Mouse (Mus musculus) MEL (cell line): ENCODE results near the gene Dhx36.

Source experiments
- CTCF ChIP-seq, 3 experiments: IDR thresholded peaks in 2 of 3; conservative IDR thresholded peaks in 1 of 3; 2 replicates each; pipeline ENCODE4 v1.5.1; 2011 to 2012; ENCODE audit warnings: low read length in 3 of 3, low read depth in 2 of 3, mild to moderate bottlenecking in 2 of 3, improper control_type of control experiment in 1 of 3, inconsistent platforms in 1 of 3, mixed read lengths in 1 of 3, moderate library complexity in 1 of 3; ENCODE audit not compliant: control insufficient read depth in 1 of 3, insufficient read depth in 1 of 3, poor library complexity in 1 of 3, severe bottlenecking in 1 of 3
- ELF1 ChIP-seq: IDR thresholded peaks from 2 replicates; pipeline ENCODE4 v1.6.1; 2014; ENCODE audit warnings: low read depth, mild to moderate bottlenecking, inconsistent platforms, low read length, improper control_type of control experiment, moderate library complexity
- EP300 ChIP-seq, 2 experiments: IDR thresholded peaks; 2 replicates each; pipeline ENCODE4 v1.6.1; 2011; ENCODE audit warnings: improper control_type of control experiment in 2 of 2, low read length in 2 of 2, low read depth in 1 of 2, mild to moderate bottlenecking in 1 of 2
- KAT2A ChIP-seq: conservative IDR thresholded peaks from 2 replicates; pipeline ENCODE4 v1.6.1; 2012; ENCODE audit warnings: low read depth, low read length, improper control_type of control experiment, inconsistent platforms
- MEF2A ChIP-seq: IDR thresholded peaks from 2 replicates; pipeline ENCODE4 v1.6.1; 2014; ENCODE audit warnings: low read depth, mild to moderate bottlenecking, inconsistent platforms, low read length, improper control_type of control experiment; ENCODE audit not compliant: poor library complexity, insufficient replicate concordance, severe bottlenecking; ENCODE audit errors: extremely low read depth
- MXI1 ChIP-seq: IDR thresholded peaks from 2 replicates; pipeline ENCODE4 v1.6.1; 2011; ENCODE audit warnings: mild to moderate bottlenecking, low read depth, low read length, improper control_type of control experiment
- NRF1 ChIP-seq: IDR thresholded peaks from 2 replicates; pipeline ENCODE4 v1.6.1; 2014; ENCODE audit warnings: low read depth, mild to moderate bottlenecking, inconsistent platforms, low read length, improper control_type of control experiment, moderate library complexity; ENCODE audit not compliant: poor library complexity, insufficient read depth, severe bottlenecking
- POLR2A ChIP-seq, 2 experiments: IDR thresholded peaks; 2 replicates each; pipeline ENCODE4 v1.6.1; 2011 to 2012; ENCODE audit warnings: low read length in 2 of 2, mild to moderate bottlenecking in 2 of 2, control low read depth in 1 of 2, improper control_type of control experiment in 1 of 2, low read depth in 1 of 2, moderate library complexity in 1 of 2; ENCODE audit not compliant: control insufficient read depth in 1 of 2, insufficient read depth in 1 of 2, poor library complexity in 1 of 2
- TAL1 ChIP-seq: IDR thresholded peaks from 2 replicates; pipeline ENCODE4 v1.6.1; 2012; ENCODE audit warnings: mild to moderate bottlenecking, inconsistent platforms, low read length, moderate library complexity, mixed read lengths
- TBP ChIP-seq: IDR thresholded peaks from 2 replicates; pipeline ENCODE4 v1.8.0; 2011; ENCODE audit warnings: low read depth, low read length, improper control_type of control experiment
- ZC3H11A ChIP-seq: IDR thresholded peaks from 2 replicates; pipeline ENCODE4 v1.6.1; 2012; ENCODE audit warnings: low read depth, mild to moderate bottlenecking, inconsistent platforms, low read length, improper control_type of control experiment
- ZKSCAN1 ChIP-seq: IDR thresholded peaks from 2 replicates; pipeline ENCODE4 v1.6.1; 2012; ENCODE audit warnings: low read depth, mild to moderate bottlenecking, inconsistent platforms, low read length, improper control_type of control experiment, moderate library complexity
- ZMIZ1 ChIP-seq: IDR thresholded peaks from 2 replicates; pipeline ENCODE4 v1.6.1; 2012; ENCODE audit warnings: low read depth, mild to moderate bottlenecking, inconsistent platforms, low read length, improper control_type of control experiment, moderate library complexity
- ZNF384 ChIP-seq: IDR thresholded peaks from 2 replicates; pipeline ENCODE4 v1.6.1; 2012; ENCODE audit warnings: low read depth, mild to moderate bottlenecking, inconsistent platforms, low read length, improper control_type of control experiment

GRCm38 (mm10) chr3:62433675-62434074 lies 73.1 kb downstream of the Dhx36 start:
- TF ChIP-seq POLR2A (IDR thresholded peaks at IDR 0.05; ENCODE audit: control insufficient read depth in 1 of 2, insufficient read depth in 1 of 2, low read depth in 1 of 2, low read length in 2 of 2, poor library complexity in 1 of 2) (no peak), TAL1 (no peak), CTCF (IDR thresholded peaks at IDR 0.05 in 2 of 3, conservative IDR thresholded peaks at IDR 0.05 in 1 of 3; ENCODE audit: control insufficient read depth in 1 of 3, insufficient read depth in 1 of 3, low read depth in 2 of 3, low read length in 3 of 3, poor library complexity in 1 of 3, severe bottlenecking in 1 of 3) (no peak), EP300 (IDR thresholded peaks at IDR 0.05; ENCODE audit: low read depth in 1 of 2, low read length in 2 of 2) (no peak), ZMIZ1 (no peak), ELF1 (no peak), MXI1 (no peak), ZNF384 (no peak), ZC3H11A (no peak), KAT2A (no peak), ZKSCAN1 (no peak), MEF2A (no peak), NRF1 (no peak), TBP (no peak)
